7 mouse cellular contexts compared by ENCODE assay signal in genomic region chr9:101033761-101034447, GRCm38 (mm10). TPM values are rescaled to one million over a fixed set of nuclear protein-coding genes. Genes with fewer than 3 reads are reported as not detected.
DNase-seq lines count a peak whose midpoint lies in the region; ATAC-seq and TF ChIP-seq lines count a peak whose summit lies in the region.

No protein-coding gene starts in this region.

- no peaks in the 10 kb centered on the region for H3K27me3 ChIP-seq in lung, embryonic 16.5 days (ENCODE audit: control insufficient read depth, insufficient read depth, low read depth, low read length)
- H3K27me3 ChIP-seq in heart, postnatal 0 days (ENCODE audit: control insufficient read depth, insufficient read depth, low read length), result no peaks in the 10 kb centered on the region

- DNase-seq in lung, postnatal 14 days, result no peak
- no peak for DNase-seq in heart, postnatal 0 days (ENCODE audit: low spot score)
- no peak for DNase-seq in left cerebral cortex, adult 11 months (ENCODE audit: low spot score)
- DNase-seq in layer of hippocampus, postnatal 25 days (ENCODE audit: extremely low spot score in 1 of 2, low spot score in 1 of 2), result no peak

- TF ChIP-seq POLR2A in cortical plate, adult 2 months (IDR thresholded peaks at IDR 0.05; ENCODE audit: extremely low read depth, insufficient read depth, low read length), result no peak

- 2% methylated on average over 14 of the region's 14 CpGs for WGBS in lung, embryonic 16.5 days
- WGBS in heart, postnatal 0 days, result 2% methylated on average over 14 of the region's 14 CpGs

- peak overlapping the region; percentile 71 for H3K4me3 ChIP-seq in lung, embryonic 16.5 days (ENCODE audit: low read length)
- H3K4me3 ChIP-seq in cortical plate, adult 2 months (ENCODE audit: insufficient read depth, low read length), result peak overlapping the region; percentile 78
- H3K4me3 ChIP-seq in heart, postnatal 0 days (ENCODE audit: low read depth, low read length), result peak overlapping the region; percentile 61

- no peak for TF ChIP-seq EP300 in heart, postnatal 0 days (IDR thresholded peaks at IDR 0.05; ENCODE audit: low read depth)

- no peaks in the 10 kb centered on the region for H3K9me3 ChIP-seq in lung, embryonic 16.5 days (ENCODE audit: control insufficient read depth, low read length)
- H3K9me3 ChIP-seq in heart, postnatal 0 days (replicated peaks; ENCODE audit: control insufficient read depth, low read length), result no peaks in the 10 kb centered on the region

- no peak for TF ChIP-seq CTCF in cortical plate, adult 2 months (IDR thresholded peaks at IDR 0.05; ENCODE audit: extremely low read depth, insufficient read depth, low read length)
- TF ChIP-seq CTCF in heart, postnatal 0 days (IDR thresholded peaks at IDR 0.05; ENCODE audit: low read depth), result no peak

- ATAC-seq in lung, embryonic 16.5 days (ENCODE audit: low read depth), result no peak
- ATAC-seq in heart, postnatal 0 days (ENCODE audit: insufficient read depth, low read depth), result no peak
- peak; percentile 7; the same call in 1 of the 2 replicates for ATAC-seq in megakaryocyte, adult 5-6 weeks (ENCODE audit: poor library complexity, severe bottlenecking)

- peak overlapping the region; percentile 94 for H3K27ac ChIP-seq in lung, embryonic 16.5 days (ENCODE audit: low read length)
- H3K27ac ChIP-seq in cortical plate, adult 2 months (ENCODE audit: insufficient read depth, low read length), result peak overlapping the region; percentile 62
- peak overlapping the region; percentile 95 for H3K27ac ChIP-seq in heart, postnatal 0 days (ENCODE audit: low read depth)

- peak overlapping the region; percentile 62 for H3K4me2 ChIP-seq in lung, embryonic 16.5 days (ENCODE audit: low read depth, low read length)
- peak overlapping the region; percentile 83 for H3K4me2 ChIP-seq in heart, postnatal 0 days (ENCODE audit: low read depth, low read length)

- peaks cover 18% of the 10 kb centered on the region for H3K4me1 ChIP-seq in lung, embryonic 16.5 days (replicated peaks; ENCODE audit: control insufficient read depth, insufficient read depth, low read length)
- peaks cover 1% of the 10 kb centered on the region; the same call in 1 of the 2 replicates for H3K4me1 ChIP-seq in cortical plate, adult 2 months (ENCODE audit: control insufficient read depth, insufficient read depth, low read length)
- H3K4me1 ChIP-seq in heart, postnatal 0 days (ENCODE audit: control insufficient read depth, insufficient read depth), result peaks cover 7% of the 10 kb centered on the region; the same call in 1 of the 2 replicates

- H3K36me3 ChIP-seq in lung, embryonic 16.5 days (ENCODE audit: control insufficient read depth, insufficient read depth, low read length), result peaks cover 1% of the 10 kb centered on the region
- peaks cover 9% of the 10 kb centered on the region for H3K36me3 ChIP-seq in heart, postnatal 0 days (replicated peaks; ENCODE audit: control insufficient read depth, insufficient read depth, low read length)

- peak overlapping the region; percentile 78 for H3K9ac ChIP-seq in lung, embryonic 16.5 days (ENCODE audit: low read length)
- H3K9ac ChIP-seq in heart, postnatal 0 days (replicated peaks; ENCODE audit: low read depth, low read length), result peak overlapping the region; percentile 57

RNA-seq across cellular contexts. Expression of gene Pccb, which starts 0.8 kb away (rescaled TPM):
- polyA plus RNA-seq in lung, embryonic 16.5 days (2015; fragmentation: Nextera tagmentation; extraction: Ambion mirVana), result 22.1 and 22.5 TPM in 2 replicates
- 67.1 and 69.9 TPM in 2 replicates for polyA plus RNA-seq in cortical plate, adult 2 months (2012; rRNA removed)
- 80.8 and 80.9 TPM in 2 replicates for total RNA-seq in heart, postnatal 0 days (2014; rRNA removed; ENCODE audit: low replicate concordance)
- polyA plus RNA-seq in heart, postnatal 0 days (2015; fragmentation: Nextera tagmentation; extraction: Ambion mirVana), result 30.5 and 32.2 TPM in 2 replicates
- total RNA-seq in megakaryocyte, adult 5-6 weeks (2015), result 9.8 and 12.2 TPM in 2 replicates
- total RNA-seq in megakaryocyte, adult 5-6 weeks (2017), result 6.4 and 8.0 TPM in 2 replicates
- total RNA-seq in layer of hippocampus, postnatal 25 days (2021), result 10 to 100 TPM; 44.7 to 45.6 TPM

RNA-seq across cellular contexts. Expression of gene Msl2, which starts 40.0 kb away (rescaled TPM):
- 3.7 and 3.9 TPM in 2 replicates for polyA plus RNA-seq in lung, embryonic 16.5 days (2015; fragmentation: Nextera tagmentation; extraction: Ambion mirVana)
- polyA plus RNA-seq in cortical plate, adult 2 months (2012; rRNA removed), result 24.7 and 26.4 TPM in 2 replicates
- total RNA-seq in heart, postnatal 0 days (2014; rRNA removed; ENCODE audit: low replicate concordance), result 14.3 and 17.8 TPM in 2 replicates
- polyA plus RNA-seq in heart, postnatal 0 days (2015; fragmentation: Nextera tagmentation; extraction: Ambion mirVana), result 2.6 and 3.0 TPM in 2 replicates
- 85.6 and 92.6 TPM in 2 replicates for total RNA-seq in megakaryocyte, adult 5-6 weeks (2015)
- 44.9 and 53.4 TPM in 2 replicates for total RNA-seq in megakaryocyte, adult 5-6 weeks (2017)
- 10 to 100 TPM; 61.5 to 66.9 TPM for total RNA-seq in layer of hippocampus, postnatal 25 days (2021)
